Mouse (Mus musculus) stomach, postnatal 0 days (tissue): ENCODE measurements at regions not wholly inside any gene's neighbourhood (a gene's known extent, or its start where the extent isn't known, plus 50 kb on each side); places are given as distances from the start of the nearest gene placed in this dataset.

Source experiments
- ATAC-seq: fragments of 200-750 bp; cut with Nextera tagmentation; 2 replicates; pipeline ENCODE4 v1.8.0; 2017; ENCODE audit not compliant: low FRiP score, low TSS enrichment
- DNase-seq: peaks from one replicate; pipeline ENCODE4 v3.0.0-alpha.2; 2016; ENCODE audit warnings: low spot score
- H3K27ac ChIP-seq: fragments of 300-500 bp; sonication (generic); replicated peaks from 2 replicates; pipeline ENCODE4 v1.5.1; 2014; ENCODE audit warnings: mild to moderate bottlenecking, control low read depth
- H3K27me3 ChIP-seq: fragments of 300-500 bp; sonication (generic); 2 replicates; pipeline ENCODE4 v1.6.1; 2014; ENCODE audit warnings: low read length; ENCODE audit not compliant: control insufficient read depth, insufficient read depth
- H3K36me3 ChIP-seq: fragments of 300-500 bp; sonication (generic); 2 replicates; pipeline ENCODE4 v1.6.1; 2014; ENCODE audit warnings: low read length, mixed read lengths; ENCODE audit not compliant: control insufficient read depth, insufficient read depth
- H3K4me1 ChIP-seq: fragments of 300-500 bp; sonication (generic); replicated peaks from 2 replicates; pipeline ENCODE4 v1.6.1; 2014; ENCODE audit warnings: antibody characterized with exemption; ENCODE audit not compliant: control insufficient read depth, insufficient read depth
- H3K4me2 ChIP-seq: fragments of 300-500 bp; sonication (generic); replicated peaks from 2 replicates; pipeline ENCODE4 v1.6.1; 2014; ENCODE audit warnings: low read depth, mild to moderate bottlenecking, control low read depth, moderate library complexity
- H3K4me3 ChIP-seq: fragments of 300-500 bp; sonication (generic); 2 replicates; pipeline ENCODE4 v1.5.1; 2014; ENCODE audit warnings: low read depth, low read length, control low read depth
- H3K9ac ChIP-seq: fragments of 300-500 bp; sonication (generic); 2 replicates; pipeline ENCODE4 v1.6.1; 2014; ENCODE audit warnings: mild to moderate bottlenecking, low read length, control low read depth, mixed read lengths
- H3K9me3 ChIP-seq: fragments of 300-500 bp; sonication (generic); 2 replicates; pipeline ENCODE4 v1.6.1; 2016; ENCODE audit warnings: low read length; ENCODE audit not compliant: control insufficient read depth
- CTCF ChIP-seq: IDR thresholded peaks from 2 replicates; pipeline ENCODE4 v1.5.1; 2016; ENCODE audit warnings: antibody characterized with exemption, low read depth, mild to moderate bottlenecking, moderate library complexity
- EP300 ChIP-seq: optimal IDR thresholded peaks from 2 replicates; pipeline ENCODE3; 2016; ENCODE audit warnings: antibody characterized with exemption
- WGBS: fragments of 180-500 bp; shearing (Covaris S2); extraction: QIAGEN DNeasy Blood & Tissue Kit; methylation state at CpG from one replicate; pipeline ENCODE4 v1.1.7; 2014; 5-methylcytosine and 5-hydroxymethylcytosine counted together

DNA sequence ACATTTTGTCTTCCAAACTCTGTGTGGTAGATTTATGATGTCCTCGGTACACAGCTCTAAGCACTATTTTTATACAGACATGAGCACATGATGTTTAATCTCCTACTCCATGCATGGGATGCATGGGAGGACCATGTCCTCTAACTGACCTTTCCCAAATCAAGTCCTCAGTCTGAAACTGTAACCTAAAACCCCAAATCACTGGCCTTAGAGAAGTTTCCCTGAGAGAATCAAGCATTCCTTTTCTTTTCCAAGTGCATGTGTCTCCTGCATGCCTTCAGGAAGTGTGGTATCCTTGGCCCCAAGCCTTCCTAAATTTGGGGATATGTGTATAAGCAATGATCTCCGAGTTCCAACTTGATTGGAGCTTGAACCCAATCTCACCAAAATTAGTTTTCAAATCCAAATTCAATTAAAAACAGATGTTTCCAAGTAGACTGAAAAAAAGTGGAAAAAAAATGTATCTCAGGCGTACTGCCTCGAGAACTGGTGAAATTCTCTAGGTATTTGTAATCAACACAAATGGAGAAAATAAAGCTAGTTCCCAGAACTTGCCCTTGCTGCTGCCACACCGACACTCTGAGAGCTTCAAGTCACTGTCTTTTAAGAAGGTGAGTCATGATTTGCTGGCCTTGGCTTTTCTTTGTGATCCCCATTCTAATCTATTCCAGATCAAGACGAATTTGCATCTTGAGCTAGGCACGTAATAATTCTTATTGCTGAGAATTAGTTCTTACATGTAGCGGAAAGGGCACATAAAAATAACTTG is 77.4 kb upstream of the Veph1 start:
- Histone ChIP-seq H3K27me3 (no peaks in the 10 kb centered on the region), H3K4me2 (no peak overlapping the region), H3K27ac (no peak overlapping the region), H3K4me1 (no peaks in the 10 kb centered on the region), H3K4me3 (no peak overlapping the region), H3K9ac (no peak overlapping the region), H3K9me3 (no peaks in the 10 kb centered on the region), H3K36me3 (no peaks in the 10 kb centered on the region)
- TF ChIP-seq CTCF (no peak), EP300 (no peak)
- no peak for DNase-seq
- no peak for ATAC-seq
- 71% methylated on average over 8 of the region's 8 CpGs for WGBS
